8 mouse cellular contexts compared by ENCODE assay signal in genomic region chr6:94773604-94774486, GRCm38 (mm10).
DNase-seq lines count a peak whose midpoint lies in the region; ATAC-seq lines count a peak whose summit lies in the region.

No protein-coding gene starts in this region.

- H3K27me3 ChIP-seq in hindbrain, embryonic 10.5 days (ENCODE audit: insufficient read depth, poor library complexity, severe bottlenecking) = no peaks in the 10 kb centered on the region

- ATAC-seq in frontal cortex, adult (ENCODE audit: low TSS enrichment) = peak; percentile 64; the same call in 1 of the 2 replicates

- 3% methylated on average over 27 of the region's 27 CpGs for WGBS in hindbrain, embryonic 10.5 days

- H3K27ac ChIP-seq in hindbrain, embryonic 10.5 days = peak overlapping the region; percentile 96

- H3K9me3 ChIP-seq in hindbrain, embryonic 10.5 days = no peaks in the 10 kb centered on the region

- peaks cover 49% of the 10 kb centered on the region for H3K4me1 ChIP-seq in hindbrain, embryonic 10.5 days (replicated peaks)

- no peak for DNase-seq in frontal cortex, postnatal 14 days (ENCODE audit: low spot score in 2 of 2)
- peak; percentile 87 for DNase-seq in R1 (ENCODE audit: low read depth, low spot score)
- peak; percentile 84 for DNase-seq in hindbrain, embryonic 10.5 days (ENCODE audit: low spot score)
- DNase-seq in mesoderm, embryonic 11.5 days (ENCODE audit: low read depth, low spot score) = peak; percentile 87
- no peak for DNase-seq in spleen, postnatal 14 days (ENCODE audit: low spot score in 2 of 2)
- no peak for DNase-seq in right cerebral cortex, postnatal 14 days
- no peak for DNase-seq in adrenal gland, postnatal 25 days

- no peaks in the 10 kb centered on the region for H3K36me3 ChIP-seq in hindbrain, embryonic 10.5 days

- H3K4me3 ChIP-seq in hindbrain, embryonic 10.5 days = peak overlapping the region; percentile 42

Comparison
In these comparisons a context has a peak if more than half of its experiments do, and no peak if none do; other contexts are left out.
1. DNase-seq: peak in R1 (single experiment), hindbrain, embryonic 10.5 days (single experiment) and mesoderm, embryonic 11.5 days (single experiment); none in frontal cortex, postnatal 14 days (0 of 2), spleen, postnatal 14 days (0 of 2), right cerebral cortex, postnatal 14 days (single experiment) and adrenal gland, postnatal 25 days (single experiment).